In genomic region chr19:34214136-34214535, GRCm38 (mm10) we compare ENCODE assay signal across 26 mouse cellular contexts. TPM values are rescaled to one million over a fixed set of nuclear protein-coding genes. Genes with fewer than 3 reads are reported as not detected.
DNase-seq lines count a peak whose midpoint lies in the region; ATAC-seq and TF ChIP-seq lines count a peak whose summit lies in the region.
"Had no signal": no experiment of that assay in that cellular context is flagged by ENCODE, and none has a peak within 500 bp of the region (broad histone marks: within the 10 kb centered on the region; RNA-seq: fewer than 3 reads in every experiment).

No protein-coding gene starts in this region.

- H3K9me3 ChIP-seq in liver, postnatal 0 days (ENCODE audit: low read length) = no peaks in the 10 kb centered on the region
- no peaks in the 10 kb centered on the region for H3K9me3 ChIP-seq in ES-E14 (ENCODE audit: control insufficient read depth, insufficient read depth, low read depth, low read length)
- H3K9me3 ChIP-seq in stomach, embryonic 15.5 days = no peaks in the 10 kb centered on the region
- H3K9me3 ChIP-seq in forebrain, embryonic 12.5 days = no peaks in the 10 kb centered on the region
- H3K9me3 ChIP-seq: forebrain, embryonic 10.5 days; hindbrain, embryonic 10.5 days; liver, embryonic 13.5 days; megakaryocyte, embryonic 14.5 days; neural tube, embryonic 12.5 days had no signal

- DNase-seq in liver, postnatal 0 days = no peak
- DNase-seq in liver (no peak), ES-E14 (ENCODE audit: low read depth, low spot score) (no peak), ZHBTc4 (ENCODE audit: low read depth, low spot score) (peak; percentile 68)
- DNase-seq: cerebellum, adult 18-20 months; cerebellum, postnatal 14 days; forebrain, postnatal 0 days; gastrocnemius, postnatal 25 days; heart, adult 2 months; kidney, adult 18-20 months; liver, embryonic 13.5 days; lung, embryonic 14.5 days; midbrain, embryonic 14.5 days; thymus, adult 2 months; thymus, postnatal 4 days had no signal

- H3K9ac ChIP-seq in liver, postnatal 0 days (replicated peaks) = no peak overlapping the region
- H3K9ac ChIP-seq in ES-E14 (ENCODE audit: insufficient read depth, low read depth, low read length, poor library complexity, severe bottlenecking) = no peak overlapping the region
- H3K9ac ChIP-seq in stomach, embryonic 15.5 days = no peak overlapping the region
- H3K9ac ChIP-seq in forebrain, embryonic 12.5 days = no peak overlapping the region
- H3K9ac ChIP-seq: forebrain, postnatal 0 days; liver, embryonic 13.5 days; lung, embryonic 14.5 days; neural tube, embryonic 12.5 days had no signal

- H3K4me1 ChIP-seq in liver, postnatal 0 days (ENCODE audit: insufficient read depth) = peaks cover 34% of the 10 kb centered on the region
- H3K4me1 ChIP-seq in ES-E14 (ENCODE audit: control insufficient read depth in 2 of 2, insufficient read depth in 2 of 2, low read length in 2 of 2, poor library complexity in 1 of 2) = peaks cover 2% of the 10 kb centered on the region in 2 experiments; a peak in 2 of 4 replicates
- H3K4me1 ChIP-seq in stomach, embryonic 15.5 days = no peaks in the 10 kb centered on the region
- no peaks in the 10 kb centered on the region for H3K4me1 ChIP-seq in forebrain, embryonic 12.5 days
- H3K4me1 ChIP-seq: forebrain, embryonic 10.5 days; hindbrain, embryonic 10.5 days; liver, embryonic 13.5 days; neural tube, embryonic 12.5 days had no signal

- H3K4me2 ChIP-seq in liver, postnatal 0 days (ENCODE audit: low read depth, low read length) = no peak overlapping the region
- no peak overlapping the region for H3K4me2 ChIP-seq in stomach, embryonic 15.5 days
- no peak overlapping the region for H3K4me2 ChIP-seq in forebrain, embryonic 12.5 days
- H3K4me2 ChIP-seq: liver, embryonic 13.5 days; lung, embryonic 14.5 days; neural tube, embryonic 12.5 days had no signal

- 37% methylated on average over 4 of the region's 4 CpGs for WGBS in liver, postnatal 0 days (ENCODE audit: insufficient replicate concordance)
- WGBS in stomach, embryonic 15.5 days = 35% methylated on average over 4 of the region's 4 CpGs
- WGBS in forebrain, embryonic 12.5 days = 80% methylated on average over 4 of the region's 4 CpGs

- H3K4me3 ChIP-seq in liver, postnatal 0 days (ENCODE audit: low read depth, low read length) = no peak overlapping the region
- no peak overlapping the region for H3K4me3 ChIP-seq in ES-E14 (ENCODE audit: insufficient read depth in 1 of 2, low read depth in 1 of 2, low read length in 2 of 2, poor library complexity in 1 of 2, severe bottlenecking in 1 of 2)
- H3K4me3 ChIP-seq in stomach, embryonic 15.5 days (replicated peaks) = no peak overlapping the region
- no peak overlapping the region for H3K4me3 ChIP-seq in forebrain, embryonic 12.5 days (replicated peaks)
- H3K4me3 ChIP-seq: forebrain, embryonic 10.5 days; heart, adult 2 months; hindbrain, embryonic 10.5 days; liver, embryonic 13.5 days; megakaryocyte, embryonic 14.5 days; neural tube, embryonic 12.5 days had no signal

- in situ Hi-C loops in ES-E14 (cut with MboI; ENCODE audit: low sequenced_read_pairs in 2 of 2, unreplicated experiment in 2 of 2) = no loop called here

- ATAC-seq in liver, postnatal 0 days = no peak
- peak; percentile 51 for ATAC-seq in stomach, embryonic 15.5 days (ENCODE audit: insufficient read depth, low FRiP score, low read depth)
- no peak for ATAC-seq in forebrain, embryonic 12.5 days (ENCODE audit: low FRiP score)
- ATAC-seq in megakaryocyte progenitor cell, adult 5-6 weeks (replicated peaks; ENCODE audit: poor library complexity) = no peak
- ATAC-seq: forebrain, postnatal 0 days; hindbrain, postnatal 0 days had no signal

- peak overlapping the region; percentile 87 for H3K27ac ChIP-seq in liver, postnatal 0 days (ENCODE audit: low read depth)
- no peak overlapping the region for H3K27ac ChIP-seq in ES-E14 (ENCODE audit: insufficient read depth, low read depth, low read length, poor library complexity, severe bottlenecking)
- no peak overlapping the region for H3K27ac ChIP-seq in stomach, embryonic 15.5 days
- no peak overlapping the region for H3K27ac ChIP-seq in forebrain, embryonic 12.5 days
- H3K27ac ChIP-seq: forebrain, embryonic 10.5 days; heart, adult 2 months; hindbrain, embryonic 10.5 days; hindbrain, postnatal 0 days; liver, embryonic 13.5 days; neural tube, embryonic 12.5 days had no signal

- no peak for TF ChIP-seq EP300 in liver, postnatal 0 days (IDR thresholded peaks at IDR 0.05; ENCODE audit: low read depth)

- H3K36me3 ChIP-seq in liver, postnatal 0 days (replicated peaks; ENCODE audit: insufficient read depth, low read length) = no peaks in the 10 kb centered on the region; the same call in 1 of the 2 replicates
- no peaks in the 10 kb centered on the region for H3K36me3 ChIP-seq in ES-E14 (ENCODE audit: control insufficient read depth, insufficient read depth, low read length, poor library complexity, severe bottlenecking)
- no peaks in the 10 kb centered on the region for H3K36me3 ChIP-seq in stomach, embryonic 15.5 days
- H3K36me3 ChIP-seq in forebrain, embryonic 12.5 days (replicated peaks) = no peaks in the 10 kb centered on the region
- H3K36me3 ChIP-seq: forebrain, embryonic 10.5 days; hindbrain, embryonic 10.5 days; liver, embryonic 13.5 days; neural tube, embryonic 12.5 days had no signal

- no peaks in the 10 kb centered on the region for H3K27me3 ChIP-seq in liver, postnatal 0 days (ENCODE audit: insufficient read depth, low read length)
- no peaks in the 10 kb centered on the region for H3K27me3 ChIP-seq in stomach, embryonic 15.5 days (replicated peaks)
- H3K27me3 ChIP-seq in forebrain, embryonic 12.5 days = no peaks in the 10 kb centered on the region
- H3K27me3 ChIP-seq: liver, embryonic 13.5 days; megakaryocyte, embryonic 14.5 days; neural tube, embryonic 12.5 days had no signal

- no peak for TF ChIP-seq CTCF in liver, postnatal 0 days (IDR thresholded peaks at IDR 0.05; ENCODE audit: low read depth)

TF ChIP-seq in ES-E14, 5 proteins besides CTCF, POLR2A, EP300 and RAD21:
- TF ChIP-seq ZC3H11A (IDR thresholded peaks at IDR 0.05; ENCODE audit: borderline replicate concordance, low read depth, low read length) = no peak
- no peak for TF ChIP-seq ZNF384 (IDR thresholded peaks at IDR 0.05; ENCODE audit: low read depth, low read length)
- TF ChIP-seq HCFC1 (IDR thresholded peaks at IDR 0.05; ENCODE audit: borderline replicate concordance, insufficient read depth, low read length) = no peak
- TF ChIP-seq MAFK (IDR thresholded peaks at IDR 0.05; ENCODE audit: insufficient read depth, low read depth, low read length) = 0 out of 2 replicates have a peak, but pooled peaks have one; percentile 11

RNA-seq across cellular contexts. Expression of gene Stambpl1, which starts 22.1 kb away (rescaled TPM):
- 9.2 and 10.3 TPM in 2 replicates for polyA plus RNA-seq in liver, postnatal 0 days (2015; fragmentation: Nextera tagmentation; extraction: Ambion mirVana)
- total RNA-seq in ES-E14 (2012; rRNA removed) = 2.6 and 5.1 TPM in 2 replicates
- polyA plus RNA-seq in stomach, embryonic 15.5 days (2015; fragmentation: Nextera tagmentation; extraction: Ambion mirVana) = 11.6 and 12.2 TPM in 2 replicates
- polyA plus RNA-seq in forebrain, embryonic 12.5 days (2016; fragmentation: Nextera tagmentation; extraction: Ambion mirVana) = 2.5 and 3.2 TPM in 2 replicates
- 21.1 and 23.9 TPM in 2 replicates for total RNA-seq in megakaryocyte progenitor cell, adult 5-6 weeks (2015)
- total RNA-seq in megakaryocyte progenitor cell, adult 5-6 weeks (2017) = 14.4 and 17.8 TPM in 2 replicates

RNA-seq across cellular contexts. Expression of gene Acta2, which starts 41.3 kb away (rescaled TPM):
- 7.3 and 7.7 TPM in 2 replicates for polyA plus RNA-seq in liver, postnatal 0 days (2015; fragmentation: Nextera tagmentation; extraction: Ambion mirVana)
- total RNA-seq in ES-E14 (2012; rRNA removed) = 180 and 421 TPM in 2 replicates
- 1,795 and 1,820 TPM in 2 replicates for polyA plus RNA-seq in stomach, embryonic 15.5 days (2015; fragmentation: Nextera tagmentation; extraction: Ambion mirVana)
- polyA plus RNA-seq in forebrain, embryonic 12.5 days (2016; fragmentation: Nextera tagmentation; extraction: Ambion mirVana) = 22.7 and 43.7 TPM in 2 replicates
- total RNA-seq in megakaryocyte progenitor cell, adult 5-6 weeks (2015) = 0.10 and 0.12 TPM in 2 replicates
- total RNA-seq in megakaryocyte progenitor cell, adult 5-6 weeks (2017) = 0.17 TPM in 1 of 2 replicates, not detected in the other

RNA-seq across cellular contexts. Expression of gene Ankrd22, which starts 48.3 kb away (rescaled TPM):
- polyA plus RNA-seq in liver, postnatal 0 days (2015; fragmentation: Nextera tagmentation; extraction: Ambion mirVana) = 0.67 and 0.80 TPM in 2 replicates
- total RNA-seq in ES-E14 (2012; rRNA removed) = 0.48 and 1.2 TPM in 2 replicates
- polyA plus RNA-seq in stomach, embryonic 15.5 days (2015; fragmentation: Nextera tagmentation; extraction: Ambion mirVana) = 5.0 and 5.9 TPM in 2 replicates
- polyA plus RNA-seq in forebrain, embryonic 12.5 days (2016; fragmentation: Nextera tagmentation; extraction: Ambion mirVana) = not detected in 2 replicates
- total RNA-seq in megakaryocyte progenitor cell, adult 5-6 weeks (2015) = 0.99 and 2.2 TPM in 2 replicates
- 0.71 and 1.9 TPM in 2 replicates for total RNA-seq in megakaryocyte progenitor cell, adult 5-6 weeks (2017)
- total RNA-seq: adrenal gland, postnatal 36 days; forebrain, postnatal 0 days; gastrocnemius, postnatal 25 days; heart, adult 2 months; hindbrain, postnatal 0 days had no signal
- polyA plus RNA-seq: C2C12; forebrain, postnatal 0 days; hindbrain, embryonic 10.5 days; hindbrain, postnatal 0 days; limb, embryonic 11.5 days; lung, embryonic 14.5 days; midbrain, embryonic 14.5 days had no signal

Comparison
In these comparisons a context has a peak if more than half of its experiments do, and no peak if none do; other contexts are left out.
1. RNA of gene Acta2, which starts 41.3 kb away (polyA plus RNA-seq): 1,795 to 1,820 TPM in stomach, embryonic 15.5 days; 22.7 to 43.7 TPM in forebrain, embryonic 12.5 days and 7.3 to 7.7 TPM in liver, postnatal 0 days; every median in the first group is over 10 times any median in the second.